Mouse (Mus musculus) testis, adult 2 months (tissue): ENCODE data around the gene Prkab1.

ENCODE experiments used
- CTCF ChIP-seq: fragments of 200-500 bp; IDR thresholded peaks from 2 replicates; pipeline ENCODE4 v1.5.1; 2012; ENCODE audit warnings: low read depth, mild to moderate bottlenecking, inconsistent platforms, low read length, moderate library complexity; ENCODE audit not compliant: control insufficient read depth, insufficient read depth, insufficient replicate concordance
- POLR2A ChIP-seq: fragments of 200-500 bp; IDR thresholded peaks from 2 replicates; pipeline ENCODE4 v1.6.1; 2012; ENCODE audit warnings: low read depth, mild to moderate bottlenecking, inconsistent platforms, low read length, moderate library complexity; ENCODE audit not compliant: control insufficient read depth

- TF ChIP-seq CTCF (no peak), POLR2A (no peak)
Observed at GRCm38 (mm10) chr5:116003825-116004224, 20.5 kb downstream of the Prkab1 start.
